10 mouse cellular contexts compared by ENCODE assay signal in the genomic region with DNA sequence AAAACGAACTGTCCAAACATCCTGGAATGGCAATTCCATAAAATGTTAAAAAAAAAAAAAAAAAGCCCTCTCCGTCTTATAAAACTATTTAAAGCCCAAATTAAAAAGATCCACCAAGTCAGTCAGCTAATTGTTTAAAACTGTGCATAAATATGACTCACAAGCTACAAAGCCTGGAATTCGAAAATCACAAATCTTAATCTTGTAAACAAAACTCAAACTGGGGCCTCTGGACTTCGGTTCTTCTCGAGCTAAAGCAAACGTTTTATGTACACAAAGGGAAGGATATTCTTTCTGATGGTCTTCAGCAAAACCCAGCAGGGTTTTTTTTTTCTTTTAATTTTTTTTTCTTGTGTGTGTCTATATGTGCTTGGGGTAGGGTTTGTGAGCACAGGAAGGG. TPM values are rescaled to one million over a fixed set of nuclear protein-coding genes. Genes with fewer than 3 reads are reported as not detected.
DNase-seq lines count a peak whose midpoint lies in the region; ATAC-seq and TF ChIP-seq lines count a peak whose summit lies in the region.
"Had no signal": no experiment of that assay in that cellular context is flagged by ENCODE, and none has a peak within 500 bp of the region (broad histone marks: within the 10 kb centered on the region; RNA-seq: fewer than 3 reads in every experiment).

No protein-coding gene starts in this region.

- no peaks in the 10 kb centered on the region for H3K36me3 ChIP-seq in heart, embryonic 11.5 days (ENCODE audit: control insufficient read depth, insufficient read depth, low read length)
- 0 out of 2 replicates have a peak, but pooled peaks cover 3% of the 10 kb centered on the region for H3K36me3 ChIP-seq in lung, embryonic 14.5 days (ENCODE audit: insufficient read depth)
- H3K36me3 ChIP-seq in intestine, embryonic 16.5 days (ENCODE audit: control insufficient read depth, insufficient read depth, low read length), result no peaks in the 10 kb centered on the region
- no peaks in the 10 kb centered on the region for H3K36me3 ChIP-seq in small intestine, adult 2 months (ENCODE audit: control insufficient read depth, insufficient read depth, low read length)

- no peaks in the 10 kb centered on the region for H3K4me1 ChIP-seq in heart, embryonic 11.5 days (ENCODE audit: control insufficient read depth, insufficient read depth, low read length)
- H3K4me1 ChIP-seq in lung, embryonic 14.5 days (ENCODE audit: insufficient read depth), result peaks cover 21% of the 10 kb centered on the region
- peaks cover 28% of the 10 kb centered on the region for H3K4me1 ChIP-seq in intestine, embryonic 16.5 days (ENCODE audit: control insufficient read depth, insufficient read depth, low read length)
- no peaks in the 10 kb centered on the region; the same call in 1 of the 2 replicates for H3K4me1 ChIP-seq in small intestine, adult 2 months (ENCODE audit: control insufficient read depth, insufficient read depth, insufficient read length, low read length)

- TF ChIP-seq POLR2A in small intestine, adult 2 months (IDR thresholded peaks at IDR 0.05; ENCODE audit: low read depth, low read length), result no peak

- ATAC-seq in heart, embryonic 11.5 days (replicated peaks; ENCODE audit: insufficient number of reproducible peaks, low FRiP score, low TSS enrichment), result no peak
- ATAC-seq in lung, embryonic 14.5 days (ENCODE audit: insufficient read depth), result no peak
- no peak for ATAC-seq in intestine, embryonic 16.5 days

- H3K9me3 ChIP-seq in heart, embryonic 11.5 days (replicated peaks; ENCODE audit: control insufficient read depth, low read length), result no peaks in the 10 kb centered on the region
- H3K9me3 ChIP-seq in lung, embryonic 14.5 days (ENCODE audit: low read depth, low read length), result no peaks in the 10 kb centered on the region
- no peaks in the 10 kb centered on the region for H3K9me3 ChIP-seq in intestine, embryonic 16.5 days (ENCODE audit: control insufficient read depth, low read length)

- DNase-seq in heart, postnatal 36 days, result no peak
- peak; percentile 66 for DNase-seq in lung, embryonic 14.5 days
- DNase-seq in lung, postnatal 25 days (ENCODE audit: low spot score), result no peak
- DNase-seq in frontal cortex, postnatal 36 days (ENCODE audit: low spot score in 2 of 2), result no peak
- DNase-seq in layer of hippocampus, postnatal 14 days (ENCODE audit: low spot score in 2 of 2), result no peak
- DNase-seq: right cerebral cortex, postnatal 4 days had no signal

- peak overlapping the region; percentile 81 for H3K4me2 ChIP-seq in heart, embryonic 11.5 days
- H3K4me2 ChIP-seq in lung, embryonic 14.5 days, result peak overlapping the region; percentile 81
- H3K4me2 ChIP-seq in intestine, embryonic 16.5 days (ENCODE audit: low read depth, low read length), result peak overlapping the region; percentile 84

- peak overlapping the region; percentile 79; the same call in 1 of the 2 replicates for H3K4me3 ChIP-seq in heart, embryonic 11.5 days (ENCODE audit: low read depth, low read length)
- H3K4me3 ChIP-seq in lung, embryonic 14.5 days (ENCODE audit: low read depth, low read length), result peak overlapping the region; percentile 86
- peak overlapping the region; percentile 95 for H3K4me3 ChIP-seq in intestine, embryonic 16.5 days (ENCODE audit: low read length)
- H3K4me3 ChIP-seq in small intestine, adult 2 months (ENCODE audit: low read depth, low read length), result peak overlapping the region; percentile 79
- H3K4me3 ChIP-seq: erythroblast, embryonic 14.5 days had no signal

- H3K9ac ChIP-seq in heart, embryonic 11.5 days (ENCODE audit: low read depth, low read length), result no peak overlapping the region
- H3K9ac ChIP-seq in lung, embryonic 14.5 days, result peak overlapping the region; percentile 98; the same call in 1 of the 2 replicates
- H3K9ac ChIP-seq in intestine, embryonic 16.5 days (ENCODE audit: low read depth, low read length), result peak overlapping the region; percentile 99

- no peaks in the 10 kb centered on the region for H3K27me3 ChIP-seq in heart, embryonic 11.5 days (ENCODE audit: control insufficient read depth, insufficient read depth, low read length)
- no peaks in the 10 kb centered on the region for H3K27me3 ChIP-seq in lung, embryonic 14.5 days (ENCODE audit: insufficient read depth, low read length)
- no peaks in the 10 kb centered on the region for H3K27me3 ChIP-seq in intestine, embryonic 16.5 days (replicated peaks; ENCODE audit: control insufficient read depth, insufficient read depth, low read length)
- H3K27me3 ChIP-seq in small intestine, adult 2 months (ENCODE audit: control insufficient read depth, insufficient read depth, low read length), result no peaks in the 10 kb centered on the region

- no peak overlapping the region for H3K27ac ChIP-seq in heart, embryonic 11.5 days (ENCODE audit: low read depth, low read length)
- H3K27ac ChIP-seq in lung, embryonic 14.5 days (ENCODE audit: low read depth), result peak overlapping the region; percentile 99
- H3K27ac ChIP-seq in intestine, embryonic 16.5 days (ENCODE audit: low read length), result peak overlapping the region; percentile 97
- peak overlapping the region; percentile 95; the same call in 1 of the 2 replicates for H3K27ac ChIP-seq in small intestine, adult 2 months (ENCODE audit: insufficient read depth, low read depth, low read length)

- intact Hi-C loops in heart, postnatal 36 days (cut with DNase I), result loop anchor here (2.0 to 5.0 kb wide), 2 partner anchors 84 to 154 kb away; no protein-coding TSS in a partner anchor

- TF ChIP-seq CTCF in lung, embryonic 14.5 days (IDR thresholded peaks at IDR 0.05; ENCODE audit: low read depth), result no peak
- no peak for TF ChIP-seq CTCF in small intestine, adult 2 months (IDR thresholded peaks at IDR 0.05; ENCODE audit: extremely low read depth, insufficient read length, insufficient replicate concordance, low read depth, low read length)

- WGBS in heart, embryonic 11.5 days (ENCODE audit: insufficient replicate concordance), result 70% methylated on average over 6 of the region's 6 CpGs
- 17% methylated on average over 6 of the region's 6 CpGs for WGBS in lung, embryonic 14.5 days
- 26% methylated on average over 6 of the region's 6 CpGs for WGBS in intestine, embryonic 16.5 days
- 24% methylated on average over 6 of the region's 6 CpGs for WGBS in small intestine, adult 2 months

RNA-seq across cellular contexts. Expression of a gene that starts 2.1 kb away (rescaled TPM):
- 12.4 and 13.8 TPM in 2 replicates for polyA plus RNA-seq in heart, embryonic 11.5 days (2014; fragmentation: Nextera tagmentation; extraction: Ambion mirVana)
- total RNA-seq in heart, postnatal 36 days (2021), result 10 to 100 TPM; 37.0 to 38.3 TPM
- 51.3 and 52.3 TPM in 2 replicates for polyA plus RNA-seq in lung, embryonic 14.5 days (2014; fragmentation: Nextera tagmentation; extraction: Ambion mirVana)
- polyA plus RNA-seq in intestine, embryonic 16.5 days (2015; fragmentation: Nextera tagmentation; extraction: Ambion mirVana), result 23.6 and 26.9 TPM in 2 replicates
- polyA plus RNA-seq in small intestine, adult 2 months (2012; rRNA removed), result 19.6 and 27.2 TPM in 2 replicates
- 10 to 100 TPM; 13.0 to 14.7 TPM for total RNA-seq in layer of hippocampus, postnatal 14 days (2021)
